In genomic region chr10:31609066-31609961, GRCm38 (mm10) we compare ENCODE assay signal across 8 mouse cellular contexts. TPM values are rescaled to one million over a fixed set of nuclear protein-coding genes. Genes with fewer than 3 reads are reported as not detected.
A peak's percentile ranks its signal among the peaks of the same experiment; 100 is the strongest.
DNase-seq lines count a peak whose midpoint lies in the region.

TSS of gene Rnf217 (minus strand) at chr10:31609184.

- peak within 1 kb of the TSS; percentile 96 for H3K27ac ChIP-seq in embryonic facial prominence, embryonic 10.5 days (replicated peaks)
- peak within 1 kb of the TSS; percentile 97 for H3K27ac ChIP-seq in limb, embryonic 10.5 days

- peak; percentile 34 to 48 for DNase-seq in adrenal gland, postnatal 4 days (ENCODE audit: low spot score in 2 of 2)
- DNase-seq in embryonic facial prominence, embryonic 10.5 days (ENCODE audit: low spot score) = peak; percentile 82
- DNase-seq in heart, adult 18-20 months = peak; percentile 54 to 79
- DNase-seq in kidney, adult 18-20 months = peak; percentile 72
- peak; percentile 83 for DNase-seq in limb, embryonic 10.5 days (ENCODE audit: low spot score)
- peak; percentile 64 for DNase-seq in mesoderm, embryonic 11.5 days (ENCODE audit: low read depth, low spot score)
- DNase-seq in right cerebral cortex, postnatal 36 days (ENCODE audit: low spot score in 2 of 2) = peak; percentile 70 to 73
- DNase-seq in B cell, adult 2 months = no peak

- H3K9me3 ChIP-seq in embryonic facial prominence, embryonic 10.5 days = no peaks in the 10 kb centered on the region
- no peaks in the 10 kb centered on the region for H3K9me3 ChIP-seq in limb, embryonic 10.5 days (replicated peaks)

- peaks cover 35% of the 10 kb centered on the region for H3K4me1 ChIP-seq in embryonic facial prominence, embryonic 10.5 days
- peaks cover 29% of the 10 kb centered on the region for H3K4me1 ChIP-seq in limb, embryonic 10.5 days

- H3K27me3 ChIP-seq in embryonic facial prominence, embryonic 10.5 days (replicated peaks; ENCODE audit: low read depth, poor library complexity, severe bottlenecking) = peaks cover 6% of the 10 kb centered on the region
- no peaks in the 10 kb centered on the region for H3K27me3 ChIP-seq in limb, embryonic 10.5 days (ENCODE audit: low read depth, poor library complexity, severe bottlenecking)

- under 1% methylated on average over 106 of the region's 106 CpGs for WGBS in embryonic facial prominence, embryonic 10.5 days
- under 1% methylated on average over 89 of the region's 106 CpGs for WGBS in limb, embryonic 10.5 days

- H3K4me3 ChIP-seq in embryonic facial prominence, embryonic 10.5 days = peak within 1 kb of the TSS; percentile 90
- peak within 1 kb of the TSS; percentile 74 for H3K4me3 ChIP-seq in limb, embryonic 10.5 days

- no peaks in the 10 kb centered on the region for H3K36me3 ChIP-seq in embryonic facial prominence, embryonic 10.5 days (replicated peaks)
- no peaks in the 10 kb centered on the region for H3K36me3 ChIP-seq in limb, embryonic 10.5 days

RNA-seq across cellular contexts. Expression of gene Rnf217, which starts in this region (rescaled TPM):
- total RNA-seq in adrenal gland, postnatal 4 days (2021) = 10 to 100 TPM; 11.5 to 12.9 TPM
- 1.1 and 1.2 TPM in 2 replicates for polyA plus RNA-seq in embryonic facial prominence, embryonic 10.5 days (2016; fragmentation: Nextera tagmentation; extraction: Ambion mirVana)
- total RNA-seq in heart, adult 18-20 months (2021) = 1 to 10 TPM; 3.5 to 3.8 TPM
- 0.99 and 1.1 TPM in 2 replicates for polyA plus RNA-seq in limb, embryonic 10.5 days (2016; fragmentation: Nextera tagmentation; extraction: Ambion mirVana)

Comparison
In these comparisons a context has a peak if more than half of its experiments do, and no peak if none do; other contexts are left out.
1. DNase-seq: peak in adrenal gland, postnatal 4 days (2 of 2), embryonic facial prominence, embryonic 10.5 days (single experiment), heart, adult 18-20 months (2 of 2), kidney, adult 18-20 months (single experiment), limb, embryonic 10.5 days (single experiment), mesoderm, embryonic 11.5 days (single experiment) and right cerebral cortex, postnatal 36 days (2 of 2); none in B cell, adult 2 months (0 of 2).